Mouse (Mus musculus): ENCODE measurements around the gene Rc3h1. TPM values are rescaled to one million over a fixed set of nuclear protein-coding genes. Genes with fewer than 3 reads are reported as not detected.
"Not testable (repeated sequence)": the region's sequence is repeated elsewhere in the genome, so short reads cannot be mapped to it uniquely, and the experiment has no call there.

Rc3h1 gene
- polyA plus RNA-seq, 1 experiment: 12.4 TPM

DNA sequence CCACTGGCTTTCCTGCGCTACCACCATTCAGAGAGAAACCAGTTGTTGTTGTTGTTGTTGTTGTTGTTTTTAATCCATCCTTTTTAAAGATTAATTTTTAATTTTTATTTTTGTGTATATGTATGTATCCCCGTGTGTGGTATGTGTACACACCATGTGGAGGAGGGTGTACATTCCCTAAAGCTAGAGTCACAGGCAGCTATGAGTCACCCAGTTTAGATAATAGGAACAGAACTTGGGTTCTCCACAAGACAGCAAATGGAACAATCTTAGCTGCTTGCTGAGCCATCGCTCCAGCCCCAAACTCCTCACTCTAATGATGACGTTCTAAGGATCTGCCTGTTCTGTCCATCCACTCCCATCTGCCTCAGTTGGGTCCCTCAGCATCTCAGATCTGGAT, 29.2 kb upstream of the Rc3h1 start:
- Histone ChIP-seq H3K27me3 (ENCODE audit: control insufficient read depth, insufficient read depth, low read length) (no peaks in the 10 kb centered on the region), H3K36me3 (ENCODE audit: control insufficient read depth, insufficient read depth, low read length) (no peaks in the 10 kb centered on the region), H3K27ac (ENCODE audit: insufficient read depth, low read length) (no peak overlapping the region), H3K4me3 (ENCODE audit: extremely low read depth, insufficient read depth, insufficient read length) (no peak overlapping the region), H3K4me1 (ENCODE audit: control insufficient read depth, insufficient read depth, insufficient read length) (no peaks in the 10 kb centered on the region)
- TF ChIP-seq POLR2A (IDR thresholded peaks at IDR 0.05; ENCODE audit: low read depth, low read length): no peak
- no peak for TF ChIP-seq CTCF (IDR thresholded peaks at IDR 0.05; ENCODE audit: extremely low read depth, insufficient read depth, insufficient read length, insufficient replicate concordance)
- DNase-seq (ENCODE audit: low read depth in 1 of 2, low spot score in 2 of 2): no peak
- WGBS: 92% methylated on average over 4 of the region's 4 CpGs

GRCm38 (mm10) chr1:160878485-160878884, 27.7 kb upstream of the Rc3h1 start:
- Histone ChIP-seq H3K4me1 (ENCODE audit: control insufficient read depth, insufficient read depth, insufficient read length) (no peaks in the 10 kb centered on the region), H3K27me3 (ENCODE audit: control insufficient read depth, insufficient read depth, low read length) (no peaks in the 10 kb centered on the region), H3K27ac (ENCODE audit: insufficient read depth, low read length) (no peak overlapping the region), H3K4me3 (ENCODE audit: extremely low read depth, insufficient read depth, insufficient read length) (no peak overlapping the region), H3K36me3 (ENCODE audit: control insufficient read depth, insufficient read depth, low read length) (no peaks in the 10 kb centered on the region)
- 52% methylated on average over 4 of the region's 4 CpGs for WGBS
- DNase-seq (ENCODE audit: low read depth in 1 of 2, low spot score in 2 of 2): no peak
- TF ChIP-seq CTCF (IDR thresholded peaks at IDR 0.05; ENCODE audit: extremely low read depth, insufficient read depth, insufficient read length, insufficient replicate concordance): no peak
- no peak for TF ChIP-seq POLR2A (IDR thresholded peaks at IDR 0.05; ENCODE audit: low read depth, low read length)

- H3K27me3 ChIP-seq (ENCODE audit: control insufficient read depth, insufficient read depth, low read length); DNase-seq (ENCODE audit: low read depth in 1 of 2, low spot score in 2 of 2); H3K27ac ChIP-seq (ENCODE audit: insufficient read depth, low read length); H3K4me3 ChIP-seq (ENCODE audit: extremely low read depth, insufficient read depth, insufficient read length); H3K4me1 ChIP-seq (ENCODE audit: control insufficient read depth, insufficient read depth, insufficient read length); H3K36me3 ChIP-seq (ENCODE audit: control insufficient read depth, insufficient read depth, low read length): not testable (repeated sequence)
- 36% methylated on average over 1 of the region's 1 CpGs for WGBS
These were observed 24.8 kb upstream of the Rc3h1 start for GRCm38 (mm10) chr1:160881378-160881777.

- H3K27ac ChIP-seq (ENCODE audit: insufficient read depth, low read length): no peak overlapping the region
- no peak for TF ChIP-seq CTCF (IDR thresholded peaks at IDR 0.05; ENCODE audit: extremely low read depth, insufficient read depth, insufficient read length, insufficient replicate concordance)
- DNase-seq (ENCODE audit: low read depth in 1 of 2, low spot score in 2 of 2): no peak
These were observed 24.2 kb upstream of the Rc3h1 start for GRCm38 (mm10) chr1:160881968-160882367.

GRCm38 (mm10) chr1:160884273-160884672, 21.9 kb upstream of the Rc3h1 start:
- Histone ChIP-seq H3K27me3 (ENCODE audit: control insufficient read depth, insufficient read depth, low read length) (no peaks in the 10 kb centered on the region), H3K4me1 (ENCODE audit: control insufficient read depth, insufficient read depth, insufficient read length) (no peaks in the 10 kb centered on the region), H3K4me3 (ENCODE audit: extremely low read depth, insufficient read depth, insufficient read length) (no peak overlapping the region), H3K27ac (ENCODE audit: insufficient read depth, low read length) (no peak overlapping the region), H3K36me3 (ENCODE audit: control insufficient read depth, insufficient read depth, low read length) (no peaks in the 10 kb centered on the region)
- no peak for DNase-seq (ENCODE audit: low read depth in 1 of 2, low spot score in 2 of 2)
- TF ChIP-seq CTCF (IDR thresholded peaks at IDR 0.05; ENCODE audit: extremely low read depth, insufficient read depth, insufficient read length, insufficient replicate concordance) (no peak), POLR2A (IDR thresholded peaks at IDR 0.05; ENCODE audit: low read depth, low read length) (no peak)
- WGBS: 83% methylated on average over 3 of the region's 3 CpGs

More at GRCm38 (mm10) chr1:160881968-160882367, 24.2 kb upstream of the Rc3h1 start:
- Histone ChIP-seq H3K36me3 (ENCODE audit: control insufficient read depth, insufficient read depth, low read length) (no peaks in the 10 kb centered on the region), H3K4me3 (ENCODE audit: extremely low read depth, insufficient read depth, insufficient read length) (no peak overlapping the region), H3K27me3 (ENCODE audit: control insufficient read depth, insufficient read depth, low read length) (no peaks in the 10 kb centered on the region), H3K4me1 (ENCODE audit: control insufficient read depth, insufficient read depth, insufficient read length) (no peaks in the 10 kb centered on the region)
- WGBS: 59% methylated on average over 3 of the region's 3 CpGs

DNA sequence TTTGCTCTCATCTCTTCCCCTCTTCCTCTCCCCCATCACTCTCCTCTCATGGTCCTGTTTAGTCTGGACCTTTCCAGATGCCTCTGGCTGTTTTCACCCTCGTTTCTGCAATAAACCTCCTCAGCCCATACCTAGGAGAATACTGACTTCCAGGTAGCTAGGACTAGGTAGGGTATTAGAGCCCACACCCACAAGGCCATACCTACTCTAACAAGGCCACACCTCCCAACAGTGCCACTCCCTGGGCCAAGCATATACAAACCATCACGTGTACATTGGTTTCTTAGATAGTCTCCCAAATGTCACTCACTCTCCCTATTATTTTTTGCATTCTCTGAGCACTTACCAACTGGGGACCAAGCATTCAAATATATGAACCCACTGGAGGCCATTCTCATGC, 21.2 kb upstream of the Rc3h1 start:
- 73% methylated on average over 2 of the region's 2 CpGs for WGBS
- Histone ChIP-seq H3K27ac (ENCODE audit: insufficient read depth, low read length) (no peak overlapping the region), H3K4me3 (ENCODE audit: extremely low read depth, insufficient read depth, insufficient read length) (no peak overlapping the region), H3K4me1 (ENCODE audit: control insufficient read depth, insufficient read depth, insufficient read length) (no peaks in the 10 kb centered on the region), H3K36me3 (ENCODE audit: control insufficient read depth, insufficient read depth, low read length) (no peaks in the 10 kb centered on the region), H3K27me3 (ENCODE audit: control insufficient read depth, insufficient read depth, low read length) (no peaks in the 10 kb centered on the region)
- TF ChIP-seq CTCF (IDR thresholded peaks at IDR 0.05; ENCODE audit: extremely low read depth, insufficient read depth, insufficient read length, insufficient replicate concordance): no peak
- no peak for TF ChIP-seq POLR2A (IDR thresholded peaks at IDR 0.05; ENCODE audit: low read depth, low read length)
- DNase-seq (ENCODE audit: low read depth in 1 of 2, low spot score in 2 of 2): no peak

DNA sequence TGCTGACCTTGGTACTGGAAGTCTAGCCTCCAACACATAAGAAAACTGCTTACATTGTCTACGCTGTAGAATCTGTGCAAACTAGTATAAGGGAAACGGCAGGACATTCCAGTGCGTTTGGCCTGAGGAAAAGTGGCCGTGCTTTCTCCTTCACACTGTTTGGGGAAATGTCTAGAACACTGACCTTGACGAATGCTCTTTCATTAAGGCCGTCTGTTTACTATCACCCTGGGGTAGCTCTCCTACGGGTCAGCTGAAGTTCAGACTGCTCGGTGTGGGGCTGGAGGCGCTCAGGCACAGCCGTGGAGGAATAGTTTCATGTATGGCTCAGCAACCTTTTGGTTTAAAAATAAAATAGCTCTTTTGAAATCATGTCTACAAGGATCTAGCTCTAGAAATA, 6.5 kb upstream of the Rc3h1 start:
- Histone ChIP-seq H3K27me3 (ENCODE audit: control insufficient read depth, insufficient read depth, low read length) (no peaks in the 10 kb centered on the region), H3K4me3 (ENCODE audit: extremely low read depth, insufficient read depth, insufficient read length) (no peak overlapping the region), H3K4me1 (ENCODE audit: control insufficient read depth, insufficient read depth, insufficient read length) (no peaks in the 10 kb centered on the region), H3K27ac (ENCODE audit: insufficient read depth, low read length) (no peak overlapping the region), H3K36me3 (ENCODE audit: control insufficient read depth, insufficient read depth, low read length) (no peaks in the 10 kb centered on the region)
- no peak for TF ChIP-seq CTCF (IDR thresholded peaks at IDR 0.05; ENCODE audit: extremely low read depth, insufficient read depth, insufficient read length, insufficient replicate concordance)
- TF ChIP-seq POLR2A (IDR thresholded peaks at IDR 0.05; ENCODE audit: low read depth, low read length): no peak
- no peak for DNase-seq (ENCODE audit: low read depth in 1 of 2, low spot score in 2 of 2)
- 91% methylated on average over 10 of the region's 10 CpGs for WGBS

Measured in spleen, adult 2 months (tissue).